In the genomic region with DNA sequence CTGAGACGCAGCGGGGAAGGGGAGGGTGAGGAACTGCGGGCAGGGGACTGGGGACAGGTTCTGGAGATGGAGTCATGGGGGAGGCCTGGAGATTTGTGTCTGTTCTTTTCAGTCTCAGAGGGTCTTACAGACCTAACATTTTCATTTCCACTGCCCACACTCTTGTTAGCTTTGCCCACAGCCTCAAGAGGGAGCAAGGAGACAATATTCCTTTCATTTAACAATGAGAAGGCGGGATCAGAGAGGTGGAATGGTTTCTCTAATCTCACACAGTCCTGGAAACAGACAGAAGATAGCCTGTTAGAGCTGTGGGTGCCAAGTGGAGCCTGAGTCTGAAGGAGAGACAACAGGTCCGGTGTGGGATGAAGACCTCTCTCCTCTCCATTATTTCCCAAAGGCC, we compare ENCODE assay signal across 13 mouse cellular contexts. TPM values are rescaled to one million over a fixed set of nuclear protein-coding genes. Genes with fewer than 3 reads are reported as not detected.
A peak's percentile ranks its signal among the peaks of the same experiment; 100 is the strongest.
DNase-seq lines count a peak whose midpoint lies in the region; ATAC-seq and TF ChIP-seq lines count a peak whose summit lies in the region.
"Had no signal": no experiment of that assay in that cellular context is flagged by ENCODE, and none has a peak within 500 bp of the region (broad histone marks: within the 10 kb centered on the region; RNA-seq: fewer than 3 reads in every experiment).

No protein-coding gene starts in this region.

- TF ChIP-seq POLR2A in cerebellum, adult 2 months (IDR thresholded peaks at IDR 0.05; ENCODE audit: borderline replicate concordance, insufficient read depth, low read length): no peak

- WGBS in cerebellum, adult 2 months: 87% methylated on average over 5 of the region's 5 CpGs
- WGBS in midbrain, embryonic 13.5 days: 20% methylated on average over 5 of the region's 5 CpGs

- no peaks in the 10 kb centered on the region for H3K9me3 ChIP-seq in midbrain, embryonic 13.5 days
- H3K9me3 ChIP-seq: lung, embryonic 15.5 days had no signal

- no peak overlapping the region for H3K4me3 ChIP-seq in cerebellum, adult 2 months (replicated peaks; ENCODE audit: insufficient read depth, low read depth, low read length)
- peak overlapping the region; percentile 33 for H3K4me3 ChIP-seq in layer of hippocampus, adult 2 months
- no peak overlapping the region for H3K4me3 ChIP-seq in midbrain, embryonic 13.5 days (replicated peaks)
- H3K4me3 ChIP-seq: lung, embryonic 15.5 days had no signal

- TF ChIP-seq CTCF in cerebellum, adult 2 months (IDR thresholded peaks at IDR 0.05; ENCODE audit: borderline replicate concordance, insufficient read depth, low read depth, low read length): 0 out of 2 replicates have a peak, but pooled peaks have one; percentile 5
- TF ChIP-seq CTCF in layer of hippocampus, adult 2 months (conservative IDR thresholded peaks at IDR 0.05): peak; percentile 78

- DNase-seq in cerebellum, adult 2 months: no peak
- no peak for DNase-seq in cerebellum, adult 11 months
- DNase-seq in layer of hippocampus, adult 2 months (ENCODE audit: low spot score in 2 of 2): no peak
- DNase-seq in layer of hippocampus, postnatal 10 days (ENCODE audit: low spot score in 2 of 2): no peak
- DNase-seq in embryo, embryonic 10.5 days (ENCODE audit: low spot score): peak; percentile 42
- DNase-seq in adrenal gland, adult (ENCODE audit: inconsistent age in 2 of 2, low spot score in 1 of 2): no peak
- DNase-seq in heart, postnatal 4 days: no peak
- DNase-seq: thymus, adult 2 months had no signal

- no peaks in the 10 kb centered on the region for H3K36me3 ChIP-seq in midbrain, embryonic 13.5 days
- H3K36me3 ChIP-seq: lung, embryonic 15.5 days had no signal

- no peaks in the 10 kb centered on the region; the same call in 1 of the 2 replicates for H3K4me1 ChIP-seq in cerebellum, adult 2 months (ENCODE audit: control insufficient read depth, insufficient read depth, low read length)
- H3K4me1 ChIP-seq in midbrain, embryonic 13.5 days (replicated peaks): peaks cover 84% of the 10 kb centered on the region
- H3K4me1 ChIP-seq: lung, embryonic 15.5 days had no signal

- no peaks in the 10 kb centered on the region for H3K27me3 ChIP-seq in cerebellum, adult 2 months (ENCODE audit: control insufficient read depth, insufficient read depth, low read length)
- H3K27me3 ChIP-seq in midbrain, embryonic 13.5 days: peaks cover 15% of the 10 kb centered on the region; the same call in 1 of the 2 replicates

- H3K9ac ChIP-seq in midbrain, embryonic 13.5 days (replicated peaks): no peak overlapping the region
- H3K9ac ChIP-seq: lung, embryonic 15.5 days had no signal

- no peak overlapping the region for H3K27ac ChIP-seq in cerebellum, adult 2 months (ENCODE audit: insufficient read depth, low read length)
- peak overlapping the region; percentile 89 for H3K27ac ChIP-seq in layer of hippocampus, adult 2 months
- peak overlapping the region; percentile 26 for H3K27ac ChIP-seq in midbrain, embryonic 13.5 days
- H3K27ac ChIP-seq: lung, embryonic 15.5 days had no signal

- H3K4me2 ChIP-seq in midbrain, embryonic 13.5 days (replicated peaks): no peak overlapping the region
- H3K4me2 ChIP-seq: lung, embryonic 15.5 days had no signal

- ATAC-seq in midbrain, embryonic 13.5 days: no peak

RNA-seq across cellular contexts. Expression of a gene that starts 11.7 kb away (rescaled TPM):
- polyA plus RNA-seq in cerebellum, adult 2 months (2012; rRNA removed): 2.8 and 3.9 TPM in 2 replicates
- 10 to 100 TPM; 17.1 to 17.7 TPM for total RNA-seq in layer of hippocampus, adult 2 months (2021)
- 1 to 10 TPM; 9.0 TPM for total RNA-seq in layer of hippocampus, postnatal 10 days (2021)
- 8.1 and 9.9 TPM in 2 replicates for polyA plus RNA-seq in midbrain, embryonic 13.5 days (2015; fragmentation: Nextera tagmentation; extraction: Ambion mirVana)
- total RNA-seq in heart, postnatal 4 days (2021): under 1 TPM; 0.11 to 0.26 TPM
- total RNA-seq: common myeloid progenitor, adult 5-6 weeks; monocyte, adult 5-6 weeks had no signal

RNA-seq across cellular contexts. Expression of a gene that starts 45.7 kb away (rescaled TPM):
- 3.6 and 3.7 TPM in 2 replicates for polyA plus RNA-seq in cerebellum, adult 2 months (2012; rRNA removed)
- 1 to 10 TPM in 1 of 2 experiments, under 1 TPM in 1; 0.79 to 1.7 TPM for total RNA-seq in layer of hippocampus, adult 2 months (2021)
- total RNA-seq in layer of hippocampus, postnatal 10 days (2021): 1 to 10 TPM; 1.2 to 1.9 TPM
- polyA plus RNA-seq in midbrain, embryonic 13.5 days (2015; fragmentation: Nextera tagmentation; extraction: Ambion mirVana): 0.30 and 0.38 TPM in 2 replicates
- total RNA-seq in heart, postnatal 4 days (2021): under 1 TPM; 0.45 to 0.69 TPM
- total RNA-seq: common myeloid progenitor, adult 5-6 weeks; heart, postnatal 25 days had no signal

Comparison
In these comparisons a context has a peak if more than half of its experiments do, and no peak if none do; other contexts are left out.
1. RNA of a gene that starts 11.7 kb away (total RNA-seq): 17.1 to 17.7 TPM in layer of hippocampus, adult 2 months and 9.0 TPM in layer of hippocampus, postnatal 10 days; 0.11 to 0.26 TPM in heart, postnatal 4 days; every median in the first group is over 4 times any median in the second.